Comparison of ENCODE assay signal across 35 mouse cellular contexts in genomic region chr11:90052785-90053184, GRCm38 (mm10). TPM values are rescaled to one million over a fixed set of nuclear protein-coding genes. Genes with fewer than 3 reads are reported as not detected.
"Had no signal": no experiment of that assay in that cellular context is flagged by ENCODE, and none has a peak within 500 bp of the region (broad histone marks: within the 10 kb centered on the region; RNA-seq: fewer than 3 reads in every experiment).

No protein-coding gene starts in this region.

- H3K9ac ChIP-seq: heart, embryonic 12.5 days; heart, embryonic 13.5 days; heart, embryonic 15.5 days; hindbrain, embryonic 12.5 days; hindbrain, embryonic 13.5 days; hindbrain, embryonic 14.5 days; hindbrain, embryonic 15.5 days; intestine, embryonic 15.5 days; kidney, embryonic 15.5 days had no signal

- ATAC-seq: hindbrain, embryonic 16.5 days; hindbrain, postnatal 0 days; inflammation-experienced regulatory T-cells, adult 6 months; intestine, embryonic 15.5 days; intestine, embryonic 16.5 days; intestine, postnatal 0 days had no signal

- H3K4me2 ChIP-seq: heart, embryonic 11.5 days; heart, embryonic 12.5 days; heart, embryonic 13.5 days; heart, embryonic 15.5 days; hindbrain, embryonic 12.5 days; hindbrain, embryonic 13.5 days; hindbrain, embryonic 14.5 days; hindbrain, embryonic 15.5 days; intestine, embryonic 15.5 days; kidney, embryonic 15.5 days had no signal

- DNase-seq: heart, postnatal 10 days; heart, postnatal 14 days; heart, postnatal 36 days; heart, postnatal 4 days; kidney, adult 11 months; kidney, adult 18-20 months; kidney, adult 2 months; kidney, adult 8-10 months; kidney, adult 9 months; kidney, postnatal 10 days; kidney, postnatal 14 days; kidney, postnatal 25 days; kidney, postnatal 36 days; kidney, postnatal 4 days; layer of hippocampus, adult 9-11 months; layer of hippocampus, postnatal 36 days had no signal

- H3K36me3 ChIP-seq: heart, embryonic 10.5 days; heart, embryonic 12.5 days; heart, embryonic 13.5 days; heart, embryonic 15.5 days; hindbrain, embryonic 10.5 days; hindbrain, embryonic 12.5 days; hindbrain, embryonic 13.5 days; hindbrain, embryonic 15.5 days; intestine, embryonic 15.5 days; kidney, embryonic 15.5 days had no signal

- H3K9me3 ChIP-seq: heart, embryonic 10.5 days; heart, embryonic 12.5 days; heart, embryonic 13.5 days; heart, embryonic 15.5 days; hindbrain, embryonic 10.5 days; hindbrain, embryonic 12.5 days; hindbrain, embryonic 13.5 days; hindbrain, embryonic 15.5 days; intestine, embryonic 15.5 days; kidney, embryonic 15.5 days had no signal

- H3K27ac ChIP-seq: heart, embryonic 10.5 days; heart, embryonic 13.5 days; heart, embryonic 15.5 days; hindbrain, embryonic 10.5 days; hindbrain, embryonic 12.5 days; hindbrain, embryonic 13.5 days; hindbrain, embryonic 14.5 days; hindbrain, embryonic 15.5 days; hindbrain, postnatal 0 days; intestine, embryonic 15.5 days; kidney, embryonic 15.5 days; kidney, postnatal 0 days; layer of hippocampus, adult 2 months had no signal

- H3K4me1 ChIP-seq: hindbrain, embryonic 10.5 days; hindbrain, embryonic 13.5 days; hindbrain, embryonic 15.5 days had no signal

- H3K4me3 ChIP-seq: heart, embryonic 10.5 days; heart, embryonic 12.5 days; heart, embryonic 13.5 days; heart, embryonic 15.5 days; hindbrain, embryonic 10.5 days; hindbrain, embryonic 12.5 days; hindbrain, embryonic 13.5 days; hindbrain, embryonic 15.5 days; intestine, embryonic 15.5 days; kidney, embryonic 15.5 days; layer of hippocampus, adult 2 months had no signal

- H3K27me3 ChIP-seq: heart, embryonic 12.5 days; heart, embryonic 13.5 days; heart, embryonic 15.5 days; hindbrain, embryonic 12.5 days; hindbrain, embryonic 13.5 days; hindbrain, embryonic 15.5 days; intestine, embryonic 15.5 days; kidney, embryonic 15.5 days had no signal

RNA-seq across cellular contexts. Expression of gene Tmem100, which starts 22.6 kb away (rescaled TPM):
- polyA plus RNA-seq: inflammation-experienced regulatory T-cells, adult 6 months had no signal
